Mouse (Mus musculus): ENCODE results near the gene Gm14214.

DNA sequence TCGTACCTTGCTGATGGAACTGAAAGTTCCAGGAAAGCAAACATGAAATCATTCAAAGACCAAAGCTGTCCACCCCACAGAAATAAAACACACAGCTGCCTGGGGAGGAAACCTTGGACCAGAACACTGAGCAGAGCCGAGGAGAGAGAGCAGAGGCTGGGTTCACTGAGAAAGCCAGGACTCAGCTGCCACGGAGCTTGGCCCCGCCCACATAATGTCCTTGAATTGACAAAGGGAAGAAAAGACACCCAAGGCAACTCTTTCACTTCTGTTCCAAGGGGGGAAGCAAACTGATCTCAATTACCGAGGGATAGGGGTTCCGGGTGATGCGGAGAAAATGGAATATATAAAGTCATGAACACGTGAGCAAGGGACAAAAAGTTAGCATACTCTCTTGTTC, 17.9 kb downstream of the Gm14214 start:
- TF ChIP-seq CTCF (IDR thresholded peaks at IDR 0.05; ENCODE audit: extremely low read depth, insufficient read depth, insufficient read length, insufficient replicate concordance): no peak
- TF ChIP-seq POLR2A (IDR thresholded peaks at IDR 0.05; ENCODE audit: low read depth, low read length): no peak
